Mouse (Mus musculus) erythroblast, adult 5-6 weeks (primary cell): ENCODE results near the gene Prpf40b. TPM values are rescaled to one million over a fixed set of nuclear protein-coding genes. Genes with fewer than 3 reads are reported as not detected.
"Not testable (repeated sequence)": the region's sequence is repeated elsewhere in the genome, so short reads cannot be mapped to it uniquely, and the experiment has no call there.

ENCODE experiments used
- ATAC-seq: replicated peaks from 2 replicates; pipeline ENCODE4 v1.8.0; 2016; ENCODE audit warnings: moderate number of reproducible peaks, mild to moderate bottlenecking, moderate TSS enrichment, inconsistent platforms; ENCODE audit not compliant: poor library complexity, low FRiP score, severe bottlenecking
- total RNA-seq, 2 experiments: library from RNA; stranded (forward) in 1 of 2; stranded (reverse) in 1 of 2; fragments of 150-400 nt in 1 of 2; fragments of 200-764, 138-1000 nt in 1 of 2; gene quantifications; 2 replicates each; pipeline versions ENCODE4 v1.2.3 to v1.2.4; 2015 to 2017; ENCODE audit warnings: low replicate concordance in 2 of 2

Prpf40b gene
- 2.3 TPM in 1 of 2 replicates, not detected in the other for total RNA-seq (2015; ENCODE audit: low replicate concordance)
- 1.4 and 2.0 TPM in 2 replicates for total RNA-seq (2017; ENCODE audit: low replicate concordance)

GRCm38 (mm10) chr15:99294813-99295374 lies at the start of gene Prpf40b:
Gene Prpf40b (plus strand): TSS chr15:99295087.
- peak; percentile 80 for ATAC-seq

DNA sequence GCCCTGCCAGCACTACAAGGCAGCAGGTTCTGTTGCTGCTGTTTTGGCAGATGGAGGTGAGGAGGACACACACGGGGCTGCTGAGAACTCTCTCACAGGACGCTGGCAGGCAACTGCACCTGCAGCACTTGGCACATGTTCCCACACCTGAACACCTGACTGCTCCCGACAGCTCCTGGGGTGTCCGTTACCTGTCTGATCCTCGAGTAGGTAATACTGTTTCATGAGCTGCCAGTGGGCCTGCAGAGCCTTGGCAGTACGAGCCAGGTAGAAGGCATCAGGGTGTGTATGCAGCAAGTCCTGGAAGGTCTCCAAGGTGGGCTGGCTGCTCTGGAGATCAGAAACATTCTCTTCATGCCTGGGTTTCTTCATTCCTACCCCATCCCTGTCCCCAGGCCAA lies 48.2 kb upstream of the Prpf40b start:
- ATAC-seq = not testable (repeated sequence)

DNA sequence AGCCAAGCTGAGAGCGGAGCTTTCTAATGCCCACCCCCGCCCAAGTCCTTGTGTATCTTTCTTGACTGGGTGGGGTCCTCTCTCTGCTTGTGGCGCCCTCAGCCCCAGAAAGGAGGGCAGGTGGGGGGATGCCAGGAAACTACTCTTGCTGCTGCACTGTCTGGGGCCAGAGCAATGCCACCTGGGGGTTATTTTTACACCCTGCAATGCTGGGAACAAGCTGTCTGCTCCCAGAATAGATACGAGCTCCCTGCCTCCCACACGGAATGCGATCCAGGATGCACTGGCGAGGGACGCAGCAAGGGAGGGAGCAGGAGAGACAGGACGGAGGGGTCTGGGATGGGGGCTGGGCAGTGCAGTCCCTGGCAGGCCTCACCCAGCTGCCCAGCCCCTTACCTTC lies 45.9 kb upstream of the Prpf40b start:
- ATAC-seq = no peak

- ATAC-seq = no peak
Observed at GRCm38 (mm10) chr15:99249938-99250337, 44.9 kb upstream of the Prpf40b start.

GRCm38 (mm10) chr15:99251111-99251510 lies 43.8 kb upstream of the Prpf40b start:
- peak; percentile 41 for ATAC-seq

GRCm38 (mm10) chr15:99251626-99252380 lies 43.1 kb upstream of the Prpf40b start, which contains the start of gene Mcrs1:
Gene Mcrs1 (minus strand): TSS chr15:99251961.
- peak; percentile 91 for ATAC-seq

DNA sequence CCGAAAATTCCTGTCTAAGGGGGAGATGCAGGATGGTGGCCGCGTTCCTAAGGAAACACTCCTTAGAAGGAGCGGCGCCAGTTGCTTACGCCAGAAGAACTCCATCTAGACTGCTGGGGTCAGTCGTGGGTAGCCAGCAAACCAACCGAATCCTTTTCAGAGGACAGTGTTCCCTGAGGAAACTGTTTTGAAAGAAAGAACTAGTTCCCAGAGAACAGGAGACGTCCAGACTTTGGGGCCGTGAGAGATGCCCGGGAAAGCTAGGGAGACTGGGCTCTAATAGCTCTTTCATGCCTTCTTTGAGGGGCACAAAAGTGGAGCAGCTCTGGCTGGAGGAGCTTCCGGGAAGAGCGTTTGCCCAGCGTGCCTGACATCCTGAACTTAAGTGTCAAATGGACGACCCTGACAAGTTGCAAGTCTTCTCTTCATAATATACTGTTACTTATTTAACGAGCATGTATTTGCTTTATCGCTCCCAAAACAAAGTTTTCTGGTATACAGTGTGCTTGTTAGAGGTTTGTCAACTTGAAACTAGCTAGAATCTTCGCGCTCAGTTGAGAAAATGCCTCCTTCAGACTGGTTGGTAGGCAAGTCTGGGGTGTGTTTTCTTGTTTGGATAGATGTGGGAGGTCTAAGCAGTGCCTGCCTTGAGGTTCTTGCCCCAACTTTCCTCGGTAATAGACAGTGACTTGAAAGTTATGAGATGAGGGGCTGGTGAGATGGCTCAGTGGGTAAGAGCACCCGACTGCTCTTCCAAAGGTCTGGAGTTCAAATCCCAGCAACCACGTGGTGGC lies 42.3 kb upstream of the Prpf40b start:
- peak; percentile 26 for ATAC-seq

DNA sequence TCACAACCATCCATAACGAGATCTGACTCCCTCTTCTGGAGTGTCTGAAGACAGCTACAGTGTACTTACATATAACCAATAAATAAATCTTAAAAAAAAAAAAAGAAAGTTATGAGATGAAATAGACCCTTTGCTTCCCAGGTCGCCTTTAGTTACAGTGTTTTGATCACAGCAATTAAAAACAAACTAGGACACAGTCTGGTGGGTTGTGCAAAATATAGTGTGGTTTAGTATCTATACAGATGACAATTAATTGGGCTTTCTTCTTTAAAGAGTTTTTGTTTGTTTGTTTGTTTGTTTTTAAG lies 41.8 kb upstream of the Prpf40b start:
- ATAC-seq = not testable (repeated sequence)

GRCm38 (mm10) chr15:99253772-99254171 lies 41.1 kb upstream of the Prpf40b start:
- ATAC-seq = no peak

- no peak for ATAC-seq
Observed at GRCm38 (mm10) chr15:99254477-99255005, 40.3 kb upstream of the Prpf40b start.

- ATAC-seq = no peak
Observed at GRCm38 (mm10) chr15:99255241-99255749, 39.6 kb upstream of the Prpf40b start.

GRCm38 (mm10) chr15:99259167-99259729 lies 35.6 kb upstream of the Prpf40b start:
- no peak for ATAC-seq

DNA sequence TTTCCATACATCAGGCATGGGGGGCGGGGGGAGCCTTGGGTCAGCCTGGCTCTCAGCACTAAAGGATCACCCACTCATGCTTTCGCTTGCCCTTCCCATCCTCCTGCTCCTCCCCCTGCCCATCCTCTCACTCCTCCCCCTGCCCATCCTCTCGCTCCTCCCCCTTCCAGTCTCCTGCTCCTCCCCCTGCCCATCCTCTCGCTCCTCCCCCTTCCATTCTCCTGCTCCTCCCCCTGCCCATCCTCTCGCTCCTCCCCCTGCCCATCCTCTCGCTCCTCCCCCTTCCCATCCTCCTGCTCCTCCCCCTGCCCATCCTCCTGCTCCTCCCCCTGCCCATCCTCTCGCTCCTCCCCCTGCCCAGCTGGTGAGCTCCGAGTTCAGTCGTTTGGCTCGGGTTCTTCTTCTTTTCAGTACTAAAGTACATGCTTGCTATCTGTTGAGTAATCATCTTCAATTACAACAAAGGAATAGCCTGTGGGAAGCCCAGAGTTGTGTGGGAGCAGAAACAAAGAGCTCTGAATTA lies 35.1 kb upstream of the Prpf40b start:
- peak; percentile 58 for ATAC-seq

GRCm38 (mm10) chr15:99262702-99263101 lies 32.2 kb upstream of the Prpf40b start:
- no peak for ATAC-seq

GRCm38 (mm10) chr15:99264363-99264762 lies 30.5 kb upstream of the Prpf40b start:
- ATAC-seq = no peak

GRCm38 (mm10) chr15:99265679-99266078 lies 29.2 kb upstream of the Prpf40b start:
- ATAC-seq = peak; percentile 69

DNA sequence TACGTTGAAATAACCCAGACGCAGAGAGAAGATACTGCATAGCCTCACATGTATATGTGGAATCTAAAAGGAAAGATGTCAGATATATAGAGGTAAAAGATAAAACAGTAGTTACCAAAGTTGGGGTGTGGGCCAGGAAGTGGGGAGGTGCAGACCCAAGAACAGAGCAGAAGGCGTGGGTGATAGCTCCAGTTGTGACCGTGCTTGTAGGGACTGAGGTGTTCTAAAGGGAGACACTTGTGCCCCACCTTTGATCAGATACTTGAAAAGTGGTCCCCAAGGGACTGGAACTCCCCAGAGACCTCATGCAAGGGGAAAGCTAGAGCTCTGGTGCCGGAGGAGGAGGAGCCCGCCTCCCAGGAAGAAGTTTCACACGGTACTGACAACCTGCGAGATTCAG lies 18.8 kb upstream of the Prpf40b start:
- no peak for ATAC-seq

DNA sequence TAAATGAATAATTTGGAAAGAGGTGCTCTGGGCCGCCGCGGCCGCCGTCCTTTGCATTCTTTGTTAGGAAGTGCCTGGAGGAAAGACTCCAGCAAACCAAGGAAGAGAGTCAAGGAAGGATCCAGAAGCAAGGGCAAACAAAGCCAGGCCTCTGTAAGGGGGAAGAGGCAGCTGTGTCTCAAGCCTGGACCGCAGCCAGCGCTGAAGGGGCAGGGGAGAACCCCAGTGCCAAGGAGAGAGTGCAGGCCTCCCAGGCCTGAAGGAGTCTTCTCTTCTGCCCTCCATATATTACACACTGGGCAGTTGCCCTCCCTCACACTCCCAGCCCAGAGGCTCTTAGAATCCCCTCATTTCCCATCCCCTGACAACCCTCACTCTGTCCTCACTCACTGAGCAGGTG lies 16.6 kb upstream of the Prpf40b start:
- ATAC-seq = no peak

- ATAC-seq = no peak
Observed at GRCm38 (mm10) chr15:99283456-99283855, 11.4 kb upstream of the Prpf40b start.
